Mouse (Mus musculus) heart, postnatal 10 days (tissue): Measurements from ENCODE around the gene Ilkap. TPM values are rescaled to one million over a fixed set of nuclear protein-coding genes. Genes with fewer than 3 reads are reported as not detected.
A peak's percentile ranks its signal among the peaks of the same experiment; 100 is the strongest.

Experiments
- DNase-seq, 2 experiments: peaks; one replicate each; pipeline ENCODE4 v3.0.0; 2021
- intact Hi-C: fragments of 180-260 bp; cut with DNase I; formaldehyde crosslinking; loops from one replicate; pipeline ENCODE4 v1.15.1; 2025
- total RNA-seq, 2 experiments: library from RNA; stranded (reverse); gene quantifications; 2 replicates each; pipeline ENCODE4 v1.2.3; 2021

The Ilkap gene
- total RNA-seq: 10 to 100 TPM; 48.5 to 54.9 TPM

- intact Hi-C loops: no loop called here
- peak; percentile 86 for DNase-seq
Observed at GRCm38 (mm10) chr1:91398260-91399062, at the start of gene Ilkap. TSS of gene Ilkap (minus strand) at chr1:91398815.

- intact Hi-C loops: no loop called here
- no peak for DNase-seq
Observed at GRCm38 (mm10) chr1:91446511-91446910, 47.9 kb upstream of the Ilkap start.

- intact Hi-C loops: no loop called here
Observed at GRCm38 (mm10) chr1:91446060-91446459, 47.4 kb upstream of the Ilkap start.

GRCm38 (mm10) chr1:91444841-91445830 is 46.5 kb upstream of the Ilkap start:
- no peak for DNase-seq
- intact Hi-C loops: no loop called here

More at GRCm38 (mm10) chr1:91446060-91446459, 47.4 kb upstream of the Ilkap start:
- peak; percentile 84 to 91 for DNase-seq

GRCm38 (mm10) chr1:91442350-91442990 is 43.9 kb upstream of the Ilkap start:
- intact Hi-C loops: no loop called here
- DNase-seq: no peak

- intact Hi-C loops: no loop called here
Observed at GRCm38 (mm10) chr1:91441855-91442254, 43.2 kb upstream of the Ilkap start.

GRCm38 (mm10) chr1:91439776-91440175 is 41.2 kb upstream of the Ilkap start:
- no peak for DNase-seq
- intact Hi-C loops: no loop called here

More at GRCm38 (mm10) chr1:91441855-91442254, 43.2 kb upstream of the Ilkap start:
- no peak for DNase-seq

- intact Hi-C loops: no loop called here
- no peak for DNase-seq
Observed at GRCm38 (mm10) chr1:91437573-91437972, 39.0 kb upstream of the Ilkap start.

- intact Hi-C loops: no loop called here
Observed at GRCm38 (mm10) chr1:91437083-91437400, 38.4 kb upstream of the Ilkap start.

GRCm38 (mm10) chr1:91436380-91437082 is 37.9 kb upstream of the Ilkap start:
- peak; percentile 90 to 92 for DNase-seq
- intact Hi-C loops: no loop called here

More at GRCm38 (mm10) chr1:91437083-91437400, 38.4 kb upstream of the Ilkap start:
- DNase-seq: no peak

- intact Hi-C loops: no loop called here
- no peak for DNase-seq
Observed at GRCm38 (mm10) chr1:91435606-91436130, 37.1 kb upstream of the Ilkap start.

GRCm38 (mm10) chr1:91434905-91435304 is 36.3 kb upstream of the Ilkap start:
- intact Hi-C loops: no loop called here
- no peak for DNase-seq

- intact Hi-C loops: no loop called here
- DNase-seq: no peak
Observed at GRCm38 (mm10) chr1:91430761-91431160, 32.1 kb upstream of the Ilkap start.

- DNase-seq: no peak
- intact Hi-C loops: loop anchor here (2.0 kb wide), 1 partner anchor 60 kb away; no protein-coding TSS in a partner anchor
Observed at GRCm38 (mm10) chr1:91429212-91429611, 30.6 kb upstream of the Ilkap start.

GRCm38 (mm10) chr1:91428614-91429013 is 30.0 kb upstream of the Ilkap start:
- DNase-seq: peak; percentile 88 to 93
- intact Hi-C loops: loop anchor here (1.0 to 2.0 kb wide), 3 partner anchors 32 to 60 kb away; no protein-coding TSS in a partner anchor

- intact Hi-C loops: no loop called here
- no peak for DNase-seq
Observed at GRCm38 (mm10) chr1:91426397-91426796, 27.8 kb upstream of the Ilkap start.

- intact Hi-C loops: no loop called here
Observed at GRCm38 (mm10) chr1:91420601-91421065, 22.0 kb upstream of the Ilkap start.

GRCm38 (mm10) chr1:91419862-91420600 is 21.4 kb upstream of the Ilkap start:
- intact Hi-C loops: no loop called here

More at GRCm38 (mm10) chr1:91420601-91421065, 22.0 kb upstream of the Ilkap start:
- DNase-seq: no peak

GRCm38 (mm10) chr1:91417991-91418390 is 19.4 kb upstream of the Ilkap start:
- intact Hi-C loops: no loop called here
- no peak for DNase-seq

More at GRCm38 (mm10) chr1:91419862-91420600, 21.4 kb upstream of the Ilkap start:
- DNase-seq: no peak
